ENCODE assay signal across 8 mouse cellular contexts in the genomic region with DNA sequence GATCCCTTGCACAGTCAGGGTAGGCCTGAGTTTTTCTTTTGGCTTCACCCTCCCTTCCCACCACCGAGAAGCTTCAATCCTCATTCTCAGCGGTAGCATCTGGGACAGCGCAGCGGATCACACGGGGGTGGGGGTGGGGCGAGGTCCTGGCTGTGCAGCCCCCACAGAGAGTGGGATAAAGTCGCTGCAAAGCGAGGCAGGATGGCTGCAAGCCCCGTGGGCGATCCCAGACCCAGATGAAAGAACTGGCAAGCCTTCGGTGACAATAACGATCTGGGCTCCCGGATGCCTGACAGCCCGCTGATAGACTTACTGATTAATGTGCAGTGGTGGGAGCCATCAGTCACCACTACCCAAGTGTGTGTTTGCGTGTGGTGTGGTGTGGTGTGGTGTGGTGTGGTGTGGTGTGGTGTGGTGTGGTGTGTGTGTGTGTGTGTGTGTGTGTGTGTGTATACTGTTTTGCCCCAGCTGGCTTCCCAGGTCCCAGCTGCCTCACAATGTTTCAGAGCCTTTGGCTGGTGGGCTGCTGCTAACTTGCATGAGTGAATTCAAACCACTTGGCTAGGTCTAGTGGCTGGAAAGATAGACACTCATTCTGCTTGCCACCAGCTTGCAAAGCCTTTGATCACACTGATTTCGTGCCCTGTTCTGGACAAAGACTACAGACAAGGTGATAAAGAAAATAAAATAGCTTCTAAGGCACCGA. TPM values are rescaled to one million over a fixed set of nuclear protein-coding genes. Genes with fewer than 3 reads are reported as not detected.
A peak's percentile ranks its signal among the peaks of the same experiment; 100 is the strongest.
DNase-seq lines count a peak whose midpoint lies in the region; ATAC-seq and TF ChIP-seq lines count a peak whose summit lies in the region.

No protein-coding gene starts in this region.

- no peaks in the 10 kb centered on the region for H3K36me3 ChIP-seq in heart, embryonic 16.5 days (ENCODE audit: control insufficient read depth, insufficient read depth)
- no peaks in the 10 kb centered on the region for H3K36me3 ChIP-seq in heart, adult 2 months (ENCODE audit: control insufficient read depth, insufficient read depth, low read length)
- no peaks in the 10 kb centered on the region for H3K36me3 ChIP-seq in hindbrain, embryonic 15.5 days
- H3K36me3 ChIP-seq in midbrain, embryonic 12.5 days: no peaks in the 10 kb centered on the region

- peak overlapping the region; percentile 23 for H3K4me3 ChIP-seq in heart, embryonic 16.5 days (ENCODE audit: low read length)
- H3K4me3 ChIP-seq in heart, adult 2 months: no peak overlapping the region
- H3K4me3 ChIP-seq in hindbrain, embryonic 15.5 days: no peak overlapping the region
- H3K4me3 ChIP-seq in midbrain, embryonic 12.5 days: 0 out of 2 replicates have a peak overlapping the region, but pooled peaks have one; percentile 17

- H3K27me3 ChIP-seq in heart, embryonic 16.5 days (ENCODE audit: control insufficient read depth, insufficient read depth, low read length): no peaks in the 10 kb centered on the region
- H3K27me3 ChIP-seq in heart, adult 2 months (ENCODE audit: control insufficient read depth, insufficient read depth, low read length): no peaks in the 10 kb centered on the region
- H3K27me3 ChIP-seq in hindbrain, embryonic 15.5 days: no peaks in the 10 kb centered on the region
- H3K27me3 ChIP-seq in midbrain, embryonic 12.5 days: peaks cover 4% of the 10 kb centered on the region

- H3K4me2 ChIP-seq in heart, embryonic 16.5 days (ENCODE audit: low read depth, low read length): peak overlapping the region; percentile 48
- peak overlapping the region; percentile 46 for H3K4me2 ChIP-seq in hindbrain, embryonic 15.5 days
- H3K4me2 ChIP-seq in midbrain, embryonic 12.5 days (replicated peaks): peak overlapping the region; percentile 48

- intact Hi-C loops in heart, adult 2 months (cut with DNase I): no loop called here

- H3K27ac ChIP-seq in heart, embryonic 16.5 days (ENCODE audit: low read length): no peak overlapping the region
- H3K27ac ChIP-seq in heart, adult 2 months: no peak overlapping the region
- H3K27ac ChIP-seq in hindbrain, embryonic 15.5 days (replicated peaks): no peak overlapping the region
- H3K27ac ChIP-seq in midbrain, embryonic 12.5 days (replicated peaks): peak overlapping the region; percentile 49; the same call in 1 of the 2 replicates

- TF ChIP-seq POLR2A in heart, adult 2 months (IDR thresholded peaks at IDR 0.05; ENCODE audit: insufficient read depth, low read depth, low read length): no peak

- TF ChIP-seq EP300 in heart, adult 2 months (IDR thresholded peaks at IDR 0.05; ENCODE audit: insufficient read depth, low read depth, low read length): no peak

- H3K9me3 ChIP-seq in heart, embryonic 16.5 days (replicated peaks; ENCODE audit: control insufficient read depth, low read length): no peaks in the 10 kb centered on the region
- H3K9me3 ChIP-seq in hindbrain, embryonic 15.5 days: no peaks in the 10 kb centered on the region
- no peaks in the 10 kb centered on the region for H3K9me3 ChIP-seq in midbrain, embryonic 12.5 days

- 19% methylated on average over 17 of the region's 17 CpGs for WGBS in heart, embryonic 16.5 days
- 50% methylated on average over 17 of the region's 17 CpGs for WGBS in heart, adult 2 months
- 14% methylated on average over 17 of the region's 17 CpGs for WGBS in hindbrain, embryonic 15.5 days
- 25% methylated on average over 17 of the region's 17 CpGs for WGBS in midbrain, embryonic 12.5 days

- peak overlapping the region; percentile 53 for H3K9ac ChIP-seq in heart, embryonic 16.5 days (ENCODE audit: low read length)
- H3K9ac ChIP-seq in heart, adult 2 months (ENCODE audit: low read depth, low read length): no peak overlapping the region
- no peak overlapping the region for H3K9ac ChIP-seq in hindbrain, embryonic 15.5 days
- 0 out of 2 replicates have a peak overlapping the region, but pooled peaks have one; percentile 41 for H3K9ac ChIP-seq in midbrain, embryonic 12.5 days (replicated peaks)

- no peak for ATAC-seq in heart, embryonic 16.5 days (replicated peaks; ENCODE audit: extremely low read depth, insufficient read depth, low FRiP score)
- ATAC-seq in hindbrain, embryonic 15.5 days (ENCODE audit: low FRiP score, low read depth): peak; percentile 54; the same call in 1 of the 2 replicates
- peak; percentile 44 for ATAC-seq in midbrain, embryonic 12.5 days (ENCODE audit: low FRiP score, low read depth)
- ATAC-seq in megakaryocyte-erythroid progenitor cell, adult 5-6 weeks (replicated peaks; ENCODE audit: low FRiP score, low TSS enrichment, poor library complexity, severe bottlenecking): no peak
- no peak for ATAC-seq in inflammation-experienced regulatory T-cells, adult 6 months

- peaks cover 7% of the 10 kb centered on the region for H3K4me1 ChIP-seq in heart, embryonic 16.5 days (ENCODE audit: control insufficient read depth, insufficient read depth, low read length)
- peaks cover 3% of the 10 kb centered on the region for H3K4me1 ChIP-seq in heart, adult 2 months (ENCODE audit: control insufficient read depth, insufficient read depth, low read length)
- peaks cover 7% of the 10 kb centered on the region for H3K4me1 ChIP-seq in hindbrain, embryonic 15.5 days (replicated peaks)
- peaks cover 32% of the 10 kb centered on the region for H3K4me1 ChIP-seq in midbrain, embryonic 12.5 days

- DNase-seq in heart, adult 2 months: no peak
- DNase-seq in embryo, embryonic 10.5 days (ENCODE audit: low spot score): peak; percentile 24
- DNase-seq in thymus, postnatal 25 days: no peak

- H3K79me2 ChIP-seq in heart, adult 2 months (replicated peaks; ENCODE audit: control insufficient read depth, insufficient read depth, low read length): no peaks in the 10 kb centered on the region

- no peak for TF ChIP-seq CTCF in heart, adult 2 months (IDR thresholded peaks at IDR 0.05)

RNA-seq across cellular contexts. Expression of a gene that starts 40.4 kb away (rescaled TPM):
- polyA plus RNA-seq in heart, embryonic 16.5 days (2015; fragmentation: Nextera tagmentation; extraction: Ambion mirVana): 24.4 and 28.5 TPM in 2 replicates
- total RNA-seq in heart, adult 2 months (2021): 10 to 100 TPM; 31.1 to 64.6 TPM
- 21.2 and 27.9 TPM in 2 replicates for polyA plus RNA-seq in heart, adult 2 months (2012; rRNA removed)
- polyA plus RNA-seq in hindbrain, embryonic 15.5 days (2015; fragmentation: Nextera tagmentation; extraction: Ambion mirVana): 6.1 and 6.5 TPM in 2 replicates
- polyA plus RNA-seq in midbrain, embryonic 12.5 days (2016; fragmentation: Nextera tagmentation; extraction: Ambion mirVana): 2.3 and 2.8 TPM in 2 replicates
- total RNA-seq in megakaryocyte-erythroid progenitor cell, adult 5-6 weeks (2014; fragmentation: Nextera tagmentation): 1.4 TPM in 1 of 2 replicates, not detected in the other
- total RNA-seq in megakaryocyte-erythroid progenitor cell, adult 5-6 weeks (2017): 3.1 and 15.2 TPM in 2 replicates
- 100 to 1,000 TPM in 2 of 3 experiments, 10 to 100 TPM in 1; 98.8 to 258 (median 129) TPM for polyA plus RNA-seq in inflammation-experienced regulatory T-cells, adult 6 months (2017; shearing (Covaris generic))

Comparison
In these comparisons a context has a peak if more than half of its experiments do, and no peak if none do; other contexts are left out.
1. H3K4me3 ChIP-seq: peak in heart, embryonic 16.5 days (single experiment) and midbrain, embryonic 12.5 days (single experiment); none in heart, adult 2 months (single experiment) and hindbrain, embryonic 15.5 days (single experiment).
2. H3K9ac ChIP-seq: peak in heart, embryonic 16.5 days (single experiment) and midbrain, embryonic 12.5 days (single experiment); none in heart, adult 2 months (single experiment) and hindbrain, embryonic 15.5 days (single experiment).
3. ATAC-seq: peak in hindbrain, embryonic 15.5 days (single experiment) and midbrain, embryonic 12.5 days (single experiment); none in heart, embryonic 16.5 days (single experiment), megakaryocyte-erythroid progenitor cell, adult 5-6 weeks (single experiment) and inflammation-experienced regulatory T-cells, adult 6 months (single experiment).
4. Peak in every context shown above with its lines, with median percentiles within 50 percentile points of each other: H3K4me2 ChIP-seq.